Mouse (Mus musculus) midbrain, postnatal 0 days (tissue): ENCODE data around the gene Ppp1r14d. TPM values are rescaled to one million over a fixed set of nuclear protein-coding genes. Genes with fewer than 3 reads are reported as not detected.

Experiments used
- ATAC-seq: fragments of 200-750 bp; cut with Nextera tagmentation; 2 replicates; pipeline ENCODE4 v1.8.0; 2017; ENCODE audit warnings: moderate number of reproducible peaks, mild to moderate bottlenecking, moderate TSS enrichment, moderate library complexity; ENCODE audit not compliant: low FRiP score
- DNase-seq: peaks from one replicate; pipeline ENCODE4 v3.0.0-alpha.2; 2015; ENCODE audit warnings: low spot score
- H3K27ac ChIP-seq: fragments of 300-500 bp; sonication (generic); 2 replicates; pipeline ENCODE4 v1.5.1; 2014; ENCODE audit warnings: low read depth, mild to moderate bottlenecking, low read length, mixed read lengths
- H3K27me3 ChIP-seq: fragments of 300-500 bp; sonication (generic); 2 replicates; pipeline ENCODE4 v1.6.1; 2014; ENCODE audit warnings: low read length, control low read depth, mixed read lengths; ENCODE audit not compliant: insufficient read depth
- H3K36me3 ChIP-seq: fragments of 300-500 bp; sonication (generic); 2 replicates; pipeline ENCODE4 v1.6.1; 2014; ENCODE audit warnings: low read length, control low read depth, mixed read lengths; ENCODE audit not compliant: insufficient read depth
- H3K4me1 ChIP-seq: fragments of 300-500 bp; sonication (generic); 2 replicates; pipeline ENCODE4 v1.6.1; 2014; ENCODE audit warnings: mild to moderate bottlenecking, control low read depth, antibody characterized with exemption, low read length, mixed read lengths; ENCODE audit not compliant: insufficient read depth
- H3K4me2 ChIP-seq: fragments of 300-500 bp; sonication (generic); 2 replicates; pipeline ENCODE4 v1.6.1; 2014; ENCODE audit warnings: low read depth, mild to moderate bottlenecking, low read length, mixed read lengths; ENCODE audit not compliant: poor library complexity, severe bottlenecking
- H3K4me3 ChIP-seq: fragments of 300-500 bp; sonication (generic); 2 replicates; pipeline ENCODE4 v1.5.1; 2014; ENCODE audit warnings: low read depth, mild to moderate bottlenecking, low read length, moderate library complexity
- H3K9ac ChIP-seq: fragments of 300-500 bp; sonication (generic); replicated peaks from 2 replicates; pipeline ENCODE4 v1.6.1; 2014; ENCODE audit warnings: mild to moderate bottlenecking, low read length, moderate library complexity, mixed read lengths; ENCODE audit not compliant: poor library complexity, severe bottlenecking
- H3K9me3 ChIP-seq: fragments of 300-500 bp; sonication (generic); 2 replicates; pipeline ENCODE4 v1.6.1; 2016; ENCODE audit warnings: low read length, control low read depth
- CTCF ChIP-seq: IDR thresholded peaks from 2 replicates; pipeline ENCODE4 v1.5.1; 2016; ENCODE audit warnings: antibody characterized with exemption, mild to moderate bottlenecking
- WGBS: fragments of 180-500 bp; shearing (Covaris S2); extraction: QIAGEN DNeasy Blood & Tissue Kit; methylation state at CpG from one replicate; pipeline ENCODE4 v1.1.7; 2014; 5-methylcytosine and 5-hydroxymethylcytosine counted together
- polyA plus RNA-seq: library from polyadenylated mRNA; unstranded; fragments of >200 nt; fragmentation: Nextera tagmentation; extraction: Ambion mirVana; gene quantifications from 2 replicates; pipeline ENCODE4 v1.2.1, GENCODE M21; 2015
- total RNA-seq: library from RNA; depleted of rRNA; stranded (reverse); fragments of >200 nt; gene quantifications from 2 replicates; pipeline ENCODE4 v1.2.3, GENCODE M21; 2014

The Ppp1r14d gene
- total and polyA plus RNA-seq, 2 experiments from 2014 or later = not detected

DNA sequence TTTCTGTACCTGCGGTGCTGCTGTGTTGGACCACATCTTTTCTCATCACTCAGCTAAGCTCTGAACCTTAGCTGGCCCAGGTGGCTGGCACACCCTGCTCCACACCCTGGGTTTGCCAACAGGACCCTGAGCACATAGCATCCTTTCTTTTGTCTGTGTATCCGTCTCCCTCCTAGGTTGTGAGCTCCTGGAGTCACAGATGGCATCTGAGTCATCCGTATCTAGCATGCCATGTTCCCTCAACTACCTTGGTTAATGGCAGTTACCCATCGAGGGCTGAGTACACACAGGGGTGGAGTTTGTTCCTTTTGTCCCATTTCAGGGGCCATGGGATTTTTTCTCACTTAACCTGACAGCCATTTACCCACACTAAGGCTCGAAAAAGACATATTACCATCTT lies 20.7 kb upstream of the Ppp1r14d start:
- no peak for TF ChIP-seq CTCF
- Histone ChIP-seq H3K4me3 (no peak overlapping the region), H3K36me3 (no peaks in the 10 kb centered on the region), H3K4me2 (no peak overlapping the region), H3K9me3 (no peaks in the 10 kb centered on the region), H3K9ac (no peak overlapping the region), H3K27ac (no peak overlapping the region), H3K27me3 (peaks cover 4% of the 10 kb centered on the region; the same call in 1 of the 2 replicates), H3K4me1 (no peaks in the 10 kb centered on the region)
- WGBS = 72% methylated on average over 5 of the region's 5 CpGs
- ATAC-seq (no peak), DNase-seq (no peak)

DNA sequence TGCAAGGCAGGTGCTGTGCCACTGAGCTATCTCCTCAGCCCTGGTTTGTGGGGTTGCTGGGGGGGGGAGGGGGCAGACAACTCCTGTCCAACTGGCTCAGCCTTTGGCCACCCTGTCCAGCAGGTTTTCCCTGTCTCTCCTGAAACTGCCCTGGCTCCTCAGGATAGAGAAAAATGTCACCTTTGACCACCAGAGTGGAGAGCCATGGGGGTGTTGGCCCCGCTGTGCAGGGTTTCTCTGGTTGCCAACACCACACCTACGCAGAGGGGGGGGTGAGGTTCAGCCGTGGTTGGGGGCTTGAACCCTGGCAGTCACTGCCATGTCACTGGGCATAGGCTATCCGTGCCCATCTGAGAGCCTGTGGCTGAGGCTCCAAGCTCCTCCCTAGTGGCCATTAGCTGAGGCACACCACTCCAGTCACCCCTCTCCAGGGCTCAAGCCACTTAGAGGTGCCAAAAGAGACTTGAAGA lies 19.9 kb upstream of the Ppp1r14d start:
- WGBS = 83% methylated on average over 4 of the region's 4 CpGs
- no peak for TF ChIP-seq CTCF

DNA sequence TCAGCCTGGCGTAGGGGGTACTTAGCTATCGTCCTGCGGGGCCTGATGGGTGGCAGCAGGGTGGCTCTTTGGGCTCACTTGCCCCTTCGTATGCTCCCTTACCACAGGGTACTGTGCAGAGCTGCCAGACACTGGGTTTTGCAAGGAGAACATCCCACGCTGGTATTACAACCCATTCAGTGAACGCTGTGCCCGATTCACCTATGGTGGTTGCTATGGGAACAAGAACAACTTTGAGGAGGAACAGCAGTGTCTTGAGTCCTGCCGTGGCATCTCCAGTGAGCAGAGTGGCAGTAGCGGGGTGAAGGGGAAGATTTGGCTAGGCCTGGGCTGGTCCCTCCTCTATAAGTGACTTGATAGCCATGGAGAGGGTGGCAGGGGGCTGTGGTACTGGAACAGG lies 18.2 kb upstream of the Ppp1r14d start:
- H3K9ac ChIP-seq = no peak overlapping the region
- H3K27me3 ChIP-seq = no peaks in the 10 kb centered on the region
- no peak overlapping the region for H3K27ac ChIP-seq
- WGBS = 68% methylated on average over 9 of the region's 9 CpGs
- DNase-seq (peak; percentile 15), ATAC-seq (peak; percentile 21; the same call in 1 of the 2 replicates)
- no peak overlapping the region for H3K4me3 ChIP-seq
- TF ChIP-seq CTCF = no peak
- no peaks in the 10 kb centered on the region for H3K36me3 ChIP-seq
- no peak overlapping the region for H3K4me2 ChIP-seq
- H3K4me1 ChIP-seq = no peaks in the 10 kb centered on the region
- H3K9me3 ChIP-seq = no peaks in the 10 kb centered on the region

More for the DNA sequence above, 19.9 kb upstream of the Ppp1r14d start:
- Histone ChIP-seq H3K27ac (no peak overlapping the region), H3K9ac (no peak overlapping the region), H3K27me3 (no peaks in the 10 kb centered on the region), H3K9me3 (no peaks in the 10 kb centered on the region), H3K4me1 (no peaks in the 10 kb centered on the region), H3K4me3 (no peak overlapping the region), H3K4me2 (no peak overlapping the region), H3K36me3 (no peaks in the 10 kb centered on the region)
- ATAC-seq (no peak), DNase-seq (no peak)

DNA sequence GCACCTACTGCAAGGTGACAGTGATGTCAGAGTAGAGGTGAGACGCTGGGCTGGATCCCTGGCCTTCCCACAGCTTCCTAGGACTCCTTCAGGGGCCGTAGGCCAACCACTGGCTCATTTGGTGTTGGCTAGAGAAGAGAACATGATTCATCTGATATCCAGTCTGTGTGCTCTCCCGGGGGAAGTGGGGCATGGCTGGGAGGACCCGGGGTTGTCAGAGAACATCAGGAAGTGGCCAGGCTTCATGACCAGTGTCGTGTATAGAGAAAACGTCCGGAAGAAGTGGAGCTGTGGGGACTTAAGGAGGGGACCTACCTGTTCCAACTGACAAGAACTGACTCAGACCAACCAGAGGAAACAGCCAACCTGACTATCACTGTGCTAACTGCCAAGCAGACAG lies 15.5 kb upstream of the Ppp1r14d start:
- Histone ChIP-seq H3K9ac (no peak overlapping the region), H3K36me3 (no peaks in the 10 kb centered on the region), H3K9me3 (no peaks in the 10 kb centered on the region), H3K4me3 (no peak overlapping the region), H3K27ac (no peak overlapping the region), H3K4me2 (no peak overlapping the region), H3K27me3 (0 out of 2 replicates have a peak, but pooled peaks cover under 1% of the 10 kb centered on the region), H3K4me1 (no peaks in the 10 kb centered on the region)
- DNase-seq (no peak), ATAC-seq (no peak)
- 87% methylated on average over 7 of the region's 7 CpGs for WGBS
- no peak for TF ChIP-seq CTCF

DNA sequence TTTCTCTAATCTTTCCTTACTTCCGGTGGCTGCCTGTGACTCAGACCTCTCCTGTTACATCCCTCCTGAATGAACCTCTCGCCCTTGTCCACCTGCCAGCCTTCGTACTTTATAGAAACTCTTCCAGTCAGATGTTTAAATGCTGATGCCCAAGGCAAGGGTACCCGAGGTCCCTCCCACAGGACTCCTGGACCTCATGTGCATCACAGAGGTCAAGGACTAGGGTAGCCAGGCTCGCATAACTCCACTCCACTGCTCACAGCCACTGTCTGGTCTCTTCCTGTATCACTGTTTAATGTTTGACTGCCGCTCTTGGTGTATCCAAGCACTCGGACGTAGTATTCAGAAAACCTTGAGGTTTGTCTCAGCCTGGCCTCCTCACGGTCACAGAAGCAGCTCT lies 12.8 kb upstream of the Ppp1r14d start:
- Histone ChIP-seq H3K9me3 (no peaks in the 10 kb centered on the region), H3K9ac (no peak overlapping the region), H3K4me3 (no peak overlapping the region), H3K27ac (no peak overlapping the region), H3K4me1 (no peaks in the 10 kb centered on the region), H3K27me3 (peaks cover 27% of the 10 kb centered on the region), H3K36me3 (no peaks in the 10 kb centered on the region), H3K4me2 (no peak overlapping the region)
- DNase-seq = no peak
- no peak for ATAC-seq
- no peak for TF ChIP-seq CTCF
- whole genome bisulfite sequencing = 80% methylated on average over 9 of the region's 9 CpGs

DNA sequence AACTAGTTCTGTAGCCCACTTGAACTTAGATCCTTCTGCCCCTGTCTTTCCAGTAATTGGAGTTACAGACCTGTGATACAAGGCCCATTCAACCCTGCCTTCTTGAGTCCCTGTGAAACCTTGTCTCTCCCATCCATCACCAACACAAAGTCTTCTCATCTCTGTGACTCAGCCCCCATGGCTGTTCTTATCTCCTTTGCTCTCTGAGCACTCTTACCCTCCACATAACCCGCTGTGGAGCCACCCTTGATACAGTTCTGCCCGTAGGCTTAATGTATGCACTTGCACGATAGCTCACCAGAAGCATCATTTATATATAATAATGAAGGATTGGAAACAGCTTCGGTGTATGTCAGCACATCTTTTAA lies 11.1 kb upstream of the Ppp1r14d start:
- Histone ChIP-seq H3K9me3 (no peaks in the 10 kb centered on the region), H3K36me3 (no peaks in the 10 kb centered on the region), H3K9ac (no peak overlapping the region), H3K4me1 (peaks cover 7% of the 10 kb centered on the region; the same call in 1 of the 2 replicates), H3K27me3 (peaks cover 44% of the 10 kb centered on the region), H3K27ac (no peak overlapping the region), H3K4me3 (no peak overlapping the region), H3K4me2 (no peak overlapping the region)
- ATAC-seq = no peak
- WGBS = 82% methylated on average over 4 of the region's 4 CpGs
- no peak for DNase-seq
- TF ChIP-seq CTCF = no peak
